Mouse (Mus musculus): ENCODE data around the gene Pin1rt1. TPM values are rescaled to one million over a fixed set of nuclear protein-coding genes. Genes with fewer than 3 reads are reported as not detected.

Gene Pin1rt1
- polyA plus RNA-seq, 1 experiment from 2014 or later, result not detected

- TF ChIP-seq CTCF (IDR thresholded peaks at IDR 0.05; ENCODE audit: low read depth), result no peak
- Histone ChIP-seq H3K9ac (ENCODE audit: low read depth, low read length) (no peak overlapping the region), H3K27ac (ENCODE audit: low read depth, low read length) (no peak overlapping the region), H3K4me3 (ENCODE audit: low read depth, low read length) (no peak overlapping the region), H3K9me3 (ENCODE audit: control insufficient read depth) (no peaks in the 10 kb centered on the region), H3K4me1 (replicated peaks; ENCODE audit: control insufficient read depth, insufficient read depth, low read length) (no peaks in the 10 kb centered on the region), H3K36me3 (ENCODE audit: control insufficient read depth, insufficient read depth) (no peaks in the 10 kb centered on the region), H3K27me3 (replicated peaks; ENCODE audit: control insufficient read depth, insufficient read depth, low read length) (no peaks in the 10 kb centered on the region), H3K4me2 (replicated peaks; ENCODE audit: low read depth) (no peak overlapping the region)
- no peak for ATAC-seq
These were observed 44.5 kb downstream of the Pin1rt1 start for GRCm38 (mm10) chr2:104671724-104672123.

GRCm38 (mm10) chr2:104669122-104669804 lies 46.9 kb downstream of the Pin1rt1 start:
- H3K9ac ChIP-seq (ENCODE audit: low read depth, low read length), result no peak overlapping the region
- TF ChIP-seq CTCF (IDR thresholded peaks at IDR 0.05; ENCODE audit: low read depth), result peak; percentile 45
- no peaks in the 10 kb centered on the region for H3K4me1 ChIP-seq (replicated peaks; ENCODE audit: control insufficient read depth, insufficient read depth, low read length)
- peaks cover 14% of the 10 kb centered on the region; the same call in 1 of the 2 replicates for H3K36me3 ChIP-seq (ENCODE audit: control insufficient read depth, insufficient read depth)
- H3K9me3 ChIP-seq (ENCODE audit: control insufficient read depth), result no peaks in the 10 kb centered on the region
- ATAC-seq, result no peak
- H3K4me2 ChIP-seq (replicated peaks; ENCODE audit: low read depth), result no peak overlapping the region
- 70% methylated on average over 6 of the region's 6 CpGs for WGBS
- no peaks in the 10 kb centered on the region for H3K27me3 ChIP-seq (replicated peaks; ENCODE audit: control insufficient read depth, insufficient read depth, low read length)
- no peak overlapping the region for H3K27ac ChIP-seq (ENCODE audit: low read depth, low read length)
- H3K4me3 ChIP-seq (ENCODE audit: low read depth, low read length), result no peak overlapping the region

Other genes with a start within 250 kb of the Pin1rt1 start
- gene Hipk3, start 221.9 kb downstream of the Pin1rt1 start, polyA plus RNA-seq (2015; fragmentation: Nextera tagmentation; extraction: Ambion mirVana), result 10.1 and 10.7 TPM in 2 replicates
- 20.5 and 26.2 TPM in 2 replicates for gene Cstf3, start 125.9 kb downstream of the Pin1rt1 start, polyA plus RNA-seq (2015; fragmentation: Nextera tagmentation; extraction: Ambion mirVana)
- gene Tcp11l1, start 4.2 kb downstream of the Pin1rt1 start, polyA plus RNA-seq (2015; fragmentation: Nextera tagmentation; extraction: Ambion mirVana), result 16.0 and 17.2 TPM in 2 replicates
- gene Depdc7, start 26.5 kb upstream of the Pin1rt1 start, polyA plus RNA-seq (2015; fragmentation: Nextera tagmentation; extraction: Ambion mirVana), result 62.4 and 70.0 TPM in 2 replicates
- 2.7 and 3.0 TPM in 2 replicates for gene Qser1, start 100.4 kb upstream of the Pin1rt1 start, polyA plus RNA-seq (2015; fragmentation: Nextera tagmentation; extraction: Ambion mirVana)
- 0.48 and 0.76 TPM in 2 replicates for gene Prrg4, start 133.5 kb upstream of the Pin1rt1 start, polyA plus RNA-seq (2015; fragmentation: Nextera tagmentation; extraction: Ambion mirVana)
- 4.8 and 6.1 TPM in 2 replicates for gene Ccdc73, start 151.4 kb upstream of the Pin1rt1 start, polyA plus RNA-seq (2015; fragmentation: Nextera tagmentation; extraction: Ambion mirVana)

Data from intestine, postnatal 0 days (tissue).